Mouse (Mus musculus) gastrocnemius, adult 8-10 months (tissue): ENCODE measurements around the gene Pgam2. TPM values are rescaled to one million over a fixed set of nuclear protein-coding genes. Genes with fewer than 3 reads are reported as not detected.
"Not testable (repeated sequence)": the region's sequence is repeated elsewhere in the genome, so short reads cannot be mapped to it uniquely, and the experiment has no call there.

Experiments used
- DNase-seq, 2 experiments: peaks; one replicate each; pipeline ENCODE4 v3.0.0; 2022; ENCODE audit warnings: low spot score in 2 of 2
- total RNA-seq, 4 experiments: library from RNA; stranded (reverse); gene quantifications; 2 replicates each; pipeline ENCODE4 v1.2.4; 2022

The Pgam2 gene
- total RNA-seq = 1,000 to 10,000 TPM; 2,240 to 2,793 (median 2,573) TPM

- DNase-seq = peak; percentile 71 to 80
These were observed at the start of gene Pgam2 for GRCm38 (mm10) chr11:5803551-5803981. Gene Pgam2 (minus strand): TSS chr11:5803733.

GRCm38 (mm10) chr11:5852314-5852713, 48.8 kb upstream of the Pgam2 start:
- peak in 1 of 2 experiments; percentile 52 for DNase-seq

- DNase-seq = no peak
These were observed 47.6 kb upstream of the Pgam2 start for GRCm38 (mm10) chr11:5851021-5851736.

GRCm38 (mm10) chr11:5850452-5850851, 46.9 kb upstream of the Pgam2 start:
- DNase-seq = no peak

GRCm38 (mm10) chr11:5849316-5849715, 45.8 kb upstream of the Pgam2 start:
- DNase-seq = no peak

GRCm38 (mm10) chr11:5848741-5849140, 45.2 kb upstream of the Pgam2 start:
- peak in 1 of 2 experiments; percentile 49 for DNase-seq

GRCm38 (mm10) chr11:5846639-5847345, 43.3 kb upstream of the Pgam2 start:
- no peak for DNase-seq

GRCm38 (mm10) chr11:5843131-5843530, 39.6 kb upstream of the Pgam2 start:
- DNase-seq = no peak

GRCm38 (mm10) chr11:5841751-5842150, 38.2 kb upstream of the Pgam2 start:
- DNase-seq = no peak

GRCm38 (mm10) chr11:5840346-5840745, 36.8 kb upstream of the Pgam2 start:
- no peak for DNase-seq

GRCm38 (mm10) chr11:5837251-5838246, 34.0 kb upstream of the Pgam2 start, which contains the start of gene Polm:
Gene Polm (minus strand): TSS chr11:5838016.
- peak; percentile 91 to 95 for DNase-seq

- peak in 1 of 2 experiments; percentile 40 for DNase-seq
These were observed 32.6 kb upstream of the Pgam2 start for GRCm38 (mm10) chr11:5836126-5836525.

GRCm38 (mm10) chr11:5835057-5835456, 31.5 kb upstream of the Pgam2 start:
- DNase-seq = no peak

GRCm38 (mm10) chr11:5834506-5834905, 31.0 kb upstream of the Pgam2 start:
- peak in 1 of 2 experiments; percentile 29 for DNase-seq

- DNase-seq = peak in 1 of 2 experiments; percentile 41
These were observed 25.8 kb upstream of the Pgam2 start for GRCm38 (mm10) chr11:5829327-5829726.

GRCm38 (mm10) chr11:5828509-5829191, 25.1 kb upstream of the Pgam2 start:
- DNase-seq = no peak

GRCm38 (mm10) chr11:5827931-5828330, 24.4 kb upstream of the Pgam2 start:
- no peak for DNase-seq

- DNase-seq = no peak
These were observed 21.9 kb upstream of the Pgam2 start for GRCm38 (mm10) chr11:5825432-5825831.

GRCm38 (mm10) chr11:5819223-5819622, 15.7 kb upstream of the Pgam2 start:
- DNase-seq = no peak

- DNase-seq = no peak
These were observed 9.8 kb upstream of the Pgam2 start for GRCm38 (mm10) chr11:5813381-5813780.

GRCm38 (mm10) chr11:5809487-5809886, 6.0 kb upstream of the Pgam2 start:
- DNase-seq = not testable (repeated sequence)
